Mouse (Mus musculus) lung, embryonic 15.5 days (tissue): Measurements from ENCODE around the gene Bola1. TPM values are rescaled to one million over a fixed set of nuclear protein-coding genes. Genes with fewer than 3 reads are reported as not detected.

Experiments used
- ATAC-seq: fragments of 200-750 bp; cut with Nextera tagmentation; 2 replicates; pipeline ENCODE4 v1.8.0; 2017; ENCODE audit warnings: moderate number of reproducible peaks, borderline replicate concordance; ENCODE audit not compliant: low FRiP score, low TSS enrichment; ENCODE audit errors: extremely low read depth
- H3K27ac ChIP-seq: fragments of 300-500 bp; sonication (generic); 2 replicates; pipeline ENCODE4 v1.5.1; 2015; ENCODE audit warnings: moderate library complexity, mild to moderate bottlenecking, inconsistent platforms
- H3K27me3 ChIP-seq: fragments of 300-500 bp; sonication (generic); 2 replicates; pipeline ENCODE4 v1.6.1; 2015; ENCODE audit warnings: inconsistent platforms
- H3K36me3 ChIP-seq: fragments of 300-500 bp; sonication (generic); 2 replicates; pipeline ENCODE4 v1.6.1; 2015; ENCODE audit warnings: inconsistent platforms
- H3K4me1 ChIP-seq: fragments of 300-500 bp; sonication (generic); 2 replicates; pipeline ENCODE4 v1.6.1; 2015; ENCODE audit warnings: inconsistent platforms
- H3K4me2 ChIP-seq: fragments of 300-500 bp; sonication (generic); 2 replicates; pipeline ENCODE4 v1.6.1; 2015; ENCODE audit warnings: inconsistent platforms, mild to moderate bottlenecking, moderate library complexity
- H3K4me3 ChIP-seq: fragments of 300-500 bp; sonication (generic); 2 replicates; pipeline ENCODE4 v1.5.1; 2015; ENCODE audit warnings: mild to moderate bottlenecking, inconsistent platforms
- H3K9ac ChIP-seq: fragments of 300-500 bp; sonication (generic); 2 replicates; pipeline ENCODE4 v1.6.1; 2015; ENCODE audit warnings: inconsistent platforms
- H3K9me3 ChIP-seq: fragments of 300-500 bp; sonication (generic); 2 replicates; pipeline ENCODE4 v1.6.1; 2016; ENCODE audit warnings: inconsistent platforms
- WGBS: fragments of 180-500 bp; shearing (Covaris S2); methylation state at CpG from one replicate; pipeline ENCODE4 v1.1.7; 2015; 5-methylcytosine and 5-hydroxymethylcytosine counted together
- polyA plus RNA-seq: library from polyadenylated mRNA; unstranded; fragments of >200 nt; fragmentation: Nextera tagmentation; extraction: Ambion mirVana; gene quantifications from 2 replicates; pipeline ENCODE4 v1.2.1, GENCODE M21; 2015

Bola1 gene
- polyA plus RNA-seq, 1 experiment from 2014 or later, result 56.8 TPM

DNA sequence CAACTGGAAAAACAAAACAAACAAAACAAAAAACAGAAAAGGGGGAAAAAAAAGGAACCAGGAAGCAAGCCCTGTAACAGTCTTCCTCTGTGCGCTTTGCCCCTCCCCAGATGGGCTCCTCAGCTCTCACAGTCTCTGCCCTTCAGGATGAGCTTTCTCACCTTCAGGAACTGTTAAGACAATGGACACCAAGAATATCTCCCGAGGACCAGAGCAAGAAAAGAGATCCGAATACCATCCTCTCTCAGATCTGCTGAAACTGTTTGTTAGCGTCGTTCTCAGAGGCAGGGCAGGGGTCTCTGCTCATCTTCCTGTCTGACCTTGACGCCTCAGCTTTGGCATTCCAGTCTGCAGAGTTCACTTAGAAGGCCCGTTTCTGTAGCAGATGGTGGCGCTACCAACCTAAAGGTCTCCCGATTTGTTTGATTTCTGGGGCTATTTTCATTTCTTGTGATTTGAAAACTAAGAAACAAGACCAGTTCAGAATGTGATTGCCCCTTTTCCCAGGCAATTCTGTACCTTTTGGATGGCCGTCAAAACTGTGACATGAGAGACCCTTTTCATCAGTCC, 48.4 kb downstream of the Bola1 start:
- ATAC-seq, result no peak
- Histone ChIP-seq H3K9me3 (no peaks in the 10 kb centered on the region), H3K4me2 (peak overlapping the region; percentile 85), H3K27me3 (no peaks in the 10 kb centered on the region), H3K27ac (peak overlapping the region; percentile 98), H3K4me3 (peak overlapping the region; percentile 97), H3K4me1 (peaks cover 37% of the 10 kb centered on the region), H3K9ac (peak overlapping the region; percentile 76), H3K36me3 (peaks cover 17% of the 10 kb centered on the region)
- WGBS, result 40% methylated on average over 10 of the region's 10 CpGs

DNA sequence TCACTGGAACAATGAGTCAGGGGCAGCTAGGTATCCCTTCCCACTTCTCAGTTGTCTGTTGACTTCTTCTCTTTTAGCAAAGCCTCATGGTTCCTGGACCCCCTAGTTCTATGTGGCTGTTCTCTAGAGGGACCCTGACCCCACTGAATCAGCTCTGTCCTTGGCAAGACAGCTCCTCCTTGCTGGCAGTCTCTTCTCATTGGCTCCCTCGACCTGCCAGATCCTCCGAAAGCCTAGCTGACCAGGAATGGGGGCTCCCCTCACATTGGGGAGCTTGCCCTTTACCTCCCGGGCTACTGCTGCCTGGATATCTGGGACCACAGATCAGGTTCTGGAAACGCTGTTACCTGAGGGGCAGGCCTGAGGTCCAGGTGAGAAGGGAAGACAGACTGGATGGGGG, 49.2 kb downstream of the Bola1 start:
- Histone ChIP-seq H3K4me2 (no peak overlapping the region), H3K27me3 (no peaks in the 10 kb centered on the region), H3K27ac (no peak overlapping the region), H3K9me3 (no peaks in the 10 kb centered on the region), H3K9ac (no peak overlapping the region), H3K4me1 (peaks cover 36% of the 10 kb centered on the region), H3K36me3 (peaks cover 14% of the 10 kb centered on the region), H3K4me3 (no peak overlapping the region)
- WGBS, result 87% methylated on average over 4 of the region's 4 CpGs
- ATAC-seq, result no peak

DNA sequence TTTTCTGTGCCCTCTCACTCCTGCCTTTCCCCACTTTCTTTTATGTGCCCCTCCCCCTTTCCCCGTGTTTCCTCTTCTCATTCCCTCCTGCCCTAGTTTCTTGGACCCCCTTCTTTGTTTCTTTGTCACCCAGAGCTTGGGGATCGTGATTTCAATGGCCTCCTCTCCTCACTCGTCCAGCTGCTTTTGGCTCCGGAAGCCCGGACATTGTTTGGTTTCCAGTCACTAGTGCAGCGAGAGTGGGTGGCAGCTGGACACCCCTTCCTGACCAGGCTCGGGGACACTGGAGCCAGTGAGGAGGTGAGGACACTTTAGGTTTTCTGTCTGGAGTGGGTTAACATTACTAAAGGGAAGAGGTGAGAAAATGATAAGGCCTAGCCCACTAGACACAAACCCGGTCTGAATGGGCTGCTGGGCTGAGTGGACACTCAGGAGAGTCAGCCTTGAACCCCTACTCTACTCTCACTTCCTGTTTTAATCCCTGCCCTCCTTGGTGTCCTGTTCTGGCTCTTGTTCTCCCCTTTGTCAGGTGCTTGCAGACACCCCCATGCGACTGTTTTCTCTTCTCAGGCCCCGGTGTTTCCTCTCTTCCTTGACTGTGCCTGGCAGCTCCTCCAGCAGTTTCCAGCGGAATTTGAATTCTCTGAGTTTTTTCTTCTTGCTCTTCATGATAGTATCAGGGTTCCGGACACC, 50.9 kb downstream of the Bola1 start:
- peak overlapping the region; percentile 8; the same call in 1 of the 2 replicates for H3K4me2 ChIP-seq
- 46% methylated on average over 12 of the region's 12 CpGs for WGBS
- no peak for ATAC-seq
- H3K4me1 ChIP-seq, result peaks cover 20% of the 10 kb centered on the region
- no peaks in the 10 kb centered on the region for H3K9me3 ChIP-seq
- peak overlapping the region; percentile 25; the same call in 1 of the 2 replicates for H3K27ac ChIP-seq
- no peaks in the 10 kb centered on the region for H3K36me3 ChIP-seq
- no peak overlapping the region for H3K9ac ChIP-seq
- no peaks in the 10 kb centered on the region for H3K27me3 ChIP-seq
- no peak overlapping the region for H3K4me3 ChIP-seq

DNA sequence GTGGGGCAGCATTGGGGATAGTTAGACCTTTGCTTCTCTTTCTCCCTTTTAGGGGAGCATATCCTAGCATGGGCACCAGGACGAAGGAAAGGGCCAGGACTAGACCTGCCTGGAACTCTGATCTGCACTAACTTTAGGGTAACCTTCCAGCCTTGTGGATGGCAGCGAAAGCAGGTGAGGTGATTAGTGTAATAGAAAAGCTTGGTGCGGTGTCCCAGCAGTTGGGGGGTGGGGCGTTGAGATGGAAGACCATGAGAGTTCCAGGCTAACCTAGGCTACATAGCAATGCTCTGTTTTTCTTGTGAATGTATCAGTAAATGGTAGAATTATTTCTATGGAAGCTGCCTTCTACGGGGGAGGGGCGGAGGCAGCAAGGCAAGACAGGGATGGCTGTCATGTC, 56.5 kb downstream of the Bola1 start:
- Histone ChIP-seq H3K36me3 (no peaks in the 10 kb centered on the region), H3K4me3 (peak overlapping the region; percentile 49), H3K27ac (no peak overlapping the region), H3K9ac (no peak overlapping the region), H3K4me1 (peaks cover 19% of the 10 kb centered on the region), H3K4me2 (peak overlapping the region; percentile 89; the same call in 1 of the 2 replicates), H3K9me3 (no peaks in the 10 kb centered on the region), H3K27me3 (no peaks in the 10 kb centered on the region)
- ATAC-seq, result no peak
- 90% methylated on average over 6 of the region's 6 CpGs for WGBS

DNA sequence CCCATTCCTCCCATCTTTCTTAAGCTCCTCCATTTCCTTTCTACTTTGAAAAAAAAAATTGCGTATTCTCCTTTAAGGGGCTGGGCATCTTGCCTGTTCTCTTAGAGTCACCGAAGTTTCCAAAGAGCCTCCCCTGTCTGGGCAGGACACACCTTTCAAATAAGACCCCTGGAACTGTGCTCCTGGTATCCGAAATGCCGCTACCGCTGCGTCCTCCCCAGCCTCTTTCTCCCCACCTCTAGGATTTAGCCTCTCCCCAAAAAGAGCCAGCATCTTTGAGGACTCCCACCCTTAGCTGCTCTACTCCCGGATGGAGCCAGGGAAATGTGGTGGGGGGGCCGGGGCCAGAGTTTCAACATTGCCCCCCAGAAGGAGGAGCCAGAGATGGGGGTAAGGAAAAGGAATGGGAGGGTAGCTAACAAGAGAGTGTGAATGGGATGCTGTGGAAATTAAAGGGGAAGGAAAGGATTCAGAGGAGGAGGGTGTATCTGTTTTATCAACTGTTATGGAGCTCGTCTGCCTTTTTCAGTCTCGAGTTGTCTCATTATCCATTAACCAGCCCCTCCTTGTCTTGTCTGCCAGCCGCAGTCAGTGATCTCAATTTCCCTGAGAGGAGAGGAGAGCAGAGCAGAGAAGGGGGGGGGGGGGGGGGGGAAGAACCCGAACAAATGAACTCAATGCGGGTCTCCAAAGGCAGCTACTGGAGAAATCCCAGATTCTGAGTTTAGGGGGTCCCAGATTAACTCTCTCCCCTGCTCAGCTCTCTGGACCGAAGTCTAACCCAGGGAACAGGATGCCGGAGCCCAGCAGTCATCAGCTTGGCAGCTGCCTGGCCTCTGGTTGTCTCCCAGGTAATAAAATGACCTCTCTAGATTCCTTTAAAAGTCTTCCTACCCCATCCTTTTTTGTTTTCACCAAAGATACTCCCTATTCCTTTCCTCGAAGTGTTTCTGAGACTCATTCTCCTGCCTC, 57.4 kb downstream of the Bola1 start, which contains the start of gene Mtmr11:
Mtmr11 (plus strand) TSS at position 136 of the 972 bp plus-strand sequence.
- Histone ChIP-seq H3K4me3 (peak within 1 kb of the TSS; percentile 49), H3K9me3 (no peaks in the 10 kb centered on the region), H3K9ac (peak within 1 kb of the TSS; percentile 43), H3K4me2 (peak within 1 kb of the TSS; percentile 89), H3K4me1 (peaks cover 19% of the 10 kb centered on the region), H3K27ac (peak within 1 kb of the TSS; percentile 63), H3K27me3 (no peaks in the 10 kb centered on the region), H3K36me3 (no peaks in the 10 kb centered on the region)
- ATAC-seq, result peak; percentile 47; the same call in 1 of the 2 replicates
- 7% methylated on average over 15 of the region's 16 CpGs for WGBS

DNA sequence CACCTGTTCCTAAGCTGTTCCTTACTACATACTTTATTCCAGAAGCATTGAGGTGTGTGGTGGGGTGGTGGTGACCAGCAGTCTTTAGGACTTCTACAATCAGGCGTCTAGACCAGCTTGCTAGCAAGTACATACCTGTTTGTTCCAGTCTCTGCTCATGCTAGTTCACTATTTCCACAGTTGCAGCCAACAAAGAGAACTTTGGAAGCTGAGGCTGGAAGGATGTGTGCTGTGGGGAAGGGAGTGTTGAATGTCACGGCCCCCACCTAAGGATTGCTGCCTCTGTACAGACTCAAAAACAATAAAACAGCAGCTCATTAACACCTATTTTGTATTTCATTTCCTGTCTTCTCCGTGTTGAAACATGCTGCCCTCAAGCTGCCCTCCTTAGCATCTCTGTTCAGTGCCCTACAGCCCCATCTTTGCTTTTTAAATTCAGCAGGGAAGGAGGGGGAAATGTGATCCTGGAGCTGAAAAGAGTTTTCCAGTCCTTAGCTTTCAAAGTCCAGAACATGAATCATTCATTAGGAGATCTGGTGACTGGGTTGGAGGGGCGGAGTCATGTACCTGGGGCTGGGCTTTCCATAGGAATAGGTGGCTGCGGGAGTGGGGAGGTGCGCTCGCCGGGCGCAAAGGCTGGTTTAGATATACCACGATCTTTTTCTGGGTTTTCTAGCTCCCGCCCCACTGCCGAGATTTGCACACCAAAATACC, 58.5 kb downstream of the Bola1 start:
- H3K27me3 ChIP-seq, result no peaks in the 10 kb centered on the region
- peak overlapping the region; percentile 51 for H3K27ac ChIP-seq
- peak overlapping the region; percentile 49 for H3K4me3 ChIP-seq
- peaks cover 19% of the 10 kb centered on the region for H3K4me1 ChIP-seq
- peak overlapping the region; percentile 89 for H3K4me2 ChIP-seq
- no peaks in the 10 kb centered on the region for H3K9me3 ChIP-seq
- WGBS, result 1% methylated on average over 12 of the region's 12 CpGs
- peaks cover 1% of the 10 kb centered on the region; the same call in 1 of the 2 replicates for H3K36me3 ChIP-seq
- H3K9ac ChIP-seq, result peak overlapping the region; percentile 43
- peak; percentile 55; the same call in 1 of the 2 replicates for ATAC-seq

DNA sequence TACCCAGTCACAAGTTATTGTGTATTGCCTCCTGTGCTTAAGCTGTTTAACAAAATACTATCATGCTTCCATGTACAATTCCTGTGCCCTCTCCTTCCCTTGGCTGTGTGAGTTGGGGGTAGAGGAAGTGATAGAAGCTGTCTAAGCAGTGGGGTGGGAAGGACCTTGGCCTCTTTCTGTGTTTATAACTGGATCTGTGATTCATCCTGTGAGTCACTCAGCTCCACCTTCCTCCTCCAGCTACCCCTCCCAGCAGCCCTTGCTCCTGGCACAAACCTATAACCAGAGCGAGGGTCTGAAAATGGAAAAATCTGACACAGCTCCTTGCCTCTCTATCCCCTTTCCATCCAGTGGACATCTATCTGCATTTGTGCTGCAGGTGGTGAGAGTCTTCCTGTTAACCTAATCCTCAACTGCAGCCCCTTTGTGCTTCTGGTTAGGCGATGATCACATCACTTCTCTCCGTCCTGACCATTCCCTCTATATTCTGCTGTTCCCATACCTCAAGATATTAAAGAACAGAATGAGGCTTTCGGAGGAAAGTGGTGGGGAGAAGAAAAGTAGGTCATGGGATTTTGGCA, 59.2 kb downstream of the Bola1 start:
- Histone ChIP-seq H3K4me2 (peak overlapping the region; percentile 89), H3K27me3 (no peaks in the 10 kb centered on the region), H3K4me3 (no peak overlapping the region), H3K4me1 (peaks cover 19% of the 10 kb centered on the region), H3K36me3 (peaks cover 8% of the 10 kb centered on the region), H3K27ac (peak overlapping the region; percentile 51), H3K9me3 (no peaks in the 10 kb centered on the region), H3K9ac (no peak overlapping the region)
- ATAC-seq, result peak; percentile 64; the same call in 1 of the 2 replicates
- WGBS, result 33% methylated on average over 4 of the region's 4 CpGs

DNA sequence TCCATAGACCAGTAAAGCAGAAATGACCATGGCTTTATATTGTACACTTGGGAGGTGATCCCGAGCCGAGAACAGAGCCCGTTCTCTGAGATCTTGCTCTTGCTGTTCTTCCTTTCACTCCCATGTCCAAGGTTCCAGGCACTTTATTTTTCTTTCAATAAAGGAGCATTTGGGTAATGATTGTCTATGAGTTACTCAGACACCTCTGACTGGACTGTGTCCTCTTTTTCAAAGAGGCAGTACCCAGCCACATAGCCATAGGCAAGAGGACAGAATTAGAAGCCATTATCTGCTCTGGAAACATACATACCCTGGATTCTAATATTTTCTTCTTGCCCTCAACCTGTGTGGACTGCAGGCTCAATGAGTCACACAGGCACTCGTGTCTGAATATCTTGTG, 59.7 kb downstream of the Bola1 start:
- H3K9ac ChIP-seq, result no peak overlapping the region
- ATAC-seq, result no peak
- 69% methylated on average over 4 of the region's 4 CpGs for WGBS
- no peak overlapping the region for H3K4me3 ChIP-seq
- peaks cover 19% of the 10 kb centered on the region for H3K4me1 ChIP-seq
- H3K27me3 ChIP-seq, result no peaks in the 10 kb centered on the region
- H3K9me3 ChIP-seq, result no peaks in the 10 kb centered on the region
- H3K27ac ChIP-seq, result peak overlapping the region; percentile 51
- H3K4me2 ChIP-seq, result peak overlapping the region; percentile 89; the same call in 1 of the 2 replicates
- H3K36me3 ChIP-seq, result peaks cover 12% of the 10 kb centered on the region

DNA sequence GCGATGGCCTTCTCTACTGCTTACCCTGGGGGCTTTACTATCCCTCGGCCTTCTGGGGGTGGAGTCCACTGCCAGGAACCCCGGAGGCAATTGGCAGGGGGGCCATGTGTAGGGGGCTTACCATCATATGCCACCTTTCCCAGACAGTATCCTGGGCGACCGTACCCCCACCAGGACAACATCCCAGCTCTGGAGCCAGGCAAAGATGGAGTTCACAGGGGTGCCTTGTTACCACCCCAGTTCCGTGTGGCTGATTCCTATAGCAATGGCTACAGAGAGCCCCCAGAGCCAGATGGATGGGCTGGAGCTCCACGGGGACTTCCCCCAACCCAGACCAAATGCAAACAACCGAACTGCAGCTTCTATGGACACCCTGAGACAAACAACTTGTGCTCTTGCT, 64.0 kb downstream of the Bola1 start:
- Histone ChIP-seq H3K9me3 (no peaks in the 10 kb centered on the region), H3K36me3 (peaks cover 52% of the 10 kb centered on the region), H3K4me1 (peaks cover 9% of the 10 kb centered on the region), H3K4me2 (no peak overlapping the region), H3K4me3 (no peak overlapping the region), H3K27ac (no peak overlapping the region), H3K27me3 (no peaks in the 10 kb centered on the region), H3K9ac (no peak overlapping the region)
- no peak for ATAC-seq
- 83% methylated on average over 8 of the region's 8 CpGs for WGBS

DNA sequence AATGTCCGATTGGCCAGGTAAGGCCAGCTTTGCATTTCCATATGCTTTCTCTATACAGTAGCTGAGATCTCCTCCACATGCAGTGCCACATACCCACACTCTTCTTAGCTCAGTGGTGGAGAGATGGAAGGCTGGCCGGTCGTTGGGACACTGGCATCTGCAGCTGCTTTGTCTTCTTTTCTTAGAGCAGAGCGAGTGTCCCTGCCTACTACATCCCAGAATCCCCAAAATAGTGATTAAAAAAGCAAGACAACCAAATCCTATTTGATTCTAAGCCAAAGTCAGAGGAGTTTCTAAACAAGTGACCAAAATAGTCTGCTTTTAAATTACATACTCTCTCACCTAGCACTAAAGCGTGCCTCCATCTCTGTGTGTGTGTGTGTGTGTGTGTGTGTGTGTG, 66.9 kb downstream of the Bola1 start:
- H3K4me2 ChIP-seq, result no peak overlapping the region
- no peaks in the 10 kb centered on the region for H3K4me1 ChIP-seq
- H3K36me3 ChIP-seq, result peaks cover 53% of the 10 kb centered on the region
- H3K9ac ChIP-seq, result no peak overlapping the region
- H3K4me3 ChIP-seq, result no peak overlapping the region
- no peaks in the 10 kb centered on the region for H3K27me3 ChIP-seq
- no peak for ATAC-seq
- H3K27ac ChIP-seq, result no peak overlapping the region
- H3K9me3 ChIP-seq, result no peaks in the 10 kb centered on the region
- 88% methylated on average over 5 of the region's 5 CpGs for WGBS

DNA sequence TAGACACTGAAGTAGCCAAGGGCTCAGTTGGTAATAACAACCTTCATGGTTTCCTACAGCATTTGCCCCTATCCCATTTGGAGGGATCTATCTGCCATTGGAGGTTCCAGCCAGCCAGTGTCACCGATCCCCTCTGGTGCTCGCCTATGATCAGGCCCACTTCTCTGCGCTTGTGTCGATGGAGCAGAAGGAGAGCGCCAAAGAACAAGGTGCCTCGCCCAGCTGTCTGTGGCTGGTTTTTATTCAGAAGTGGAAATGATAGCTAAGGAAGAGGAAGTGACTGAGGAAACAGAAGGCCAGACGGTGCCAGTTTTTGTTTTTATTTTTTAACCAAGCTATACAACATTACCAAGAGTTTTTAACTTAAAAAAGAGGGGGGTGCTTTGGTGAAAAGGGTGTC, 67.7 kb downstream of the Bola1 start:
- no peaks in the 10 kb centered on the region for H3K4me1 ChIP-seq
- no peak overlapping the region for H3K27ac ChIP-seq
- ATAC-seq, result no peak
- no peaks in the 10 kb centered on the region for H3K9me3 ChIP-seq
- no peak overlapping the region for H3K4me3 ChIP-seq
- H3K9ac ChIP-seq, result no peak overlapping the region
- H3K4me2 ChIP-seq, result no peak overlapping the region
- WGBS, result 87% methylated on average over 7 of the region's 7 CpGs
- peaks cover 53% of the 10 kb centered on the region for H3K36me3 ChIP-seq
- H3K27me3 ChIP-seq, result no peaks in the 10 kb centered on the region
